Comparison of ENCODE assay signal across 19 mouse cellular contexts in the genomic region with DNA sequence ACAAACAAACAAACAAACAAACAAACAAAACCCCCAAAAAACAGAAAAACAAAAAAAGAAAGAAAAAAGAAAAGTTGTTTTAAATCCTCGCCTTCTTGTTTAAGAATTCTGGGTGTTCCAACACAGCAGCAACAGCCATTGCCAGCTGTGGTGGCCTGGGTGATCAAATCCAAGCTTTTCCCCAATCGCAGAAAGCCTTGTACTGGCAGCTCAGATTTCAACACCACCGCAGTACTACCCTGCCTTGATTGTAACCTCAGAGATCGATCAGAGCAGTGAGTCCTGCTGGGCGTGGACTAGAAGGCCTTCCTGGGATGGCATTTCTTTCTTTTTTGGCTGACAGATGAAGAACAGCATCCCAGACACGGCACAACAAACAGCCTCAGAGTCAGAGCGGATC. TPM values are rescaled to one million over a fixed set of nuclear protein-coding genes. Genes with fewer than 3 reads are reported as not detected.
DNase-seq lines count a peak whose midpoint lies in the region; ATAC-seq and TF ChIP-seq lines count a peak whose summit lies in the region.
"Had no signal": no experiment of that assay in that cellular context is flagged by ENCODE, and none has a peak within 500 bp of the region (broad histone marks: within the 10 kb centered on the region; RNA-seq: fewer than 3 reads in every experiment).

No protein-coding gene starts in this region.

- H3K4me3 ChIP-seq in heart, embryonic 11.5 days (ENCODE audit: low read depth, low read length): no peak overlapping the region
- no peak overlapping the region for H3K4me3 ChIP-seq in liver, adult 2 months (ENCODE audit: insufficient read depth, low read depth, low read length)
- H3K4me3 ChIP-seq in liver, embryonic 12.5 days: no peak overlapping the region

- no peaks in the 10 kb centered on the region for H3K27me3 ChIP-seq in heart, embryonic 11.5 days (ENCODE audit: control insufficient read depth, insufficient read depth, low read length)
- no peaks in the 10 kb centered on the region for H3K27me3 ChIP-seq in liver, adult 2 months (ENCODE audit: control insufficient read depth, insufficient read depth, low read length)
- H3K27me3 ChIP-seq in liver, embryonic 12.5 days (replicated peaks): no peaks in the 10 kb centered on the region
- H3K27me3 ChIP-seq: CH12.LX, Patski had no signal

- no peak for TF ChIP-seq POLR2A in liver, adult 2 months (IDR thresholded peaks at IDR 0.05; ENCODE audit: extremely low read depth, insufficient read depth, low read length)

- peak; percentile 71 for DNase-seq in heart, adult 11 months
- peak; percentile 87 for DNase-seq in liver, adult 2 months (ENCODE audit: extremely low read depth, low read depth, low spot score)
- DNase-seq: adrenal gland, adult 2 months; adrenal gland, adult 8-10 months; adrenal gland, postnatal 10 days; adrenal gland, postnatal 14 days; adrenal gland, postnatal 25 days; adrenal gland, postnatal 36 days; B cell, adult 2 months; cerebellum, adult 11 months; cerebellum, adult 11-12 months; cerebellum, adult 18-20 months had no signal

- H3K79me2 ChIP-seq in liver, adult 2 months (ENCODE audit: control insufficient read depth, insufficient read depth, low read length): no peaks in the 10 kb centered on the region

- no peaks in the 10 kb centered on the region for H3K9me3 ChIP-seq in heart, embryonic 11.5 days (replicated peaks; ENCODE audit: control insufficient read depth, low read length)
- no peaks in the 10 kb centered on the region for H3K9me3 ChIP-seq in liver, embryonic 12.5 days (replicated peaks)

- no peak overlapping the region for H3K9ac ChIP-seq in heart, embryonic 11.5 days (ENCODE audit: low read depth, low read length)
- H3K9ac ChIP-seq in liver, adult 2 months (ENCODE audit: low read depth, low read length): no peak overlapping the region
- H3K9ac ChIP-seq in liver, embryonic 12.5 days: no peak overlapping the region

- no peak for ATAC-seq in heart, embryonic 11.5 days (replicated peaks; ENCODE audit: insufficient number of reproducible peaks, low FRiP score, low TSS enrichment)
- ATAC-seq in liver, embryonic 12.5 days: no peak
- ATAC-seq: activated CD4-positive, CD25-positive, alpha-beta regulatory T cell, adult 4 months; CD4-positive, CD25-positive, alpha-beta regulatory T cell, adult 4 months; Patski had no signal

- peaks cover 26% of the 10 kb centered on the region for H3K4me1 ChIP-seq in heart, embryonic 11.5 days (ENCODE audit: control insufficient read depth, insufficient read depth, low read length)
- no peaks in the 10 kb centered on the region; the same call in 1 of the 2 replicates for H3K4me1 ChIP-seq in liver, adult 2 months (ENCODE audit: control insufficient read depth, insufficient read depth, low read length)
- H3K4me1 ChIP-seq in liver, embryonic 12.5 days: peaks cover 15% of the 10 kb centered on the region; the same call in 1 of the 2 replicates

- no peak overlapping the region for H3K27ac ChIP-seq in heart, embryonic 11.5 days (ENCODE audit: low read depth, low read length)
- H3K27ac ChIP-seq in liver, adult 2 months (replicated peaks; ENCODE audit: insufficient read depth, low read depth, low read length): no peak overlapping the region
- H3K27ac ChIP-seq in liver, embryonic 12.5 days: no peak overlapping the region

- no peak for TF ChIP-seq CTCF in liver, adult 2 months (IDR thresholded peaks at IDR 0.05; ENCODE audit: low read depth, low read length)

- H3K36me3 ChIP-seq in heart, embryonic 11.5 days (ENCODE audit: control insufficient read depth, insufficient read depth, low read length): peaks cover 4% of the 10 kb centered on the region; the same call in 1 of the 2 replicates
- H3K36me3 ChIP-seq in liver, adult 2 months (ENCODE audit: control insufficient read depth, insufficient read depth, low read length): 0 out of 2 replicates have a peak, but pooled peaks cover 2% of the 10 kb centered on the region
- H3K36me3 ChIP-seq in liver, embryonic 12.5 days: peaks cover 6% of the 10 kb centered on the region; the same call in 1 of the 2 replicates
- H3K36me3 ChIP-seq: G1E had no signal

- no peak overlapping the region for H3K4me2 ChIP-seq in heart, embryonic 11.5 days
- no peak overlapping the region for H3K4me2 ChIP-seq in liver, embryonic 12.5 days

- 80% methylated on average over 7 of the region's 7 CpGs for WGBS in heart, embryonic 11.5 days (ENCODE audit: insufficient replicate concordance)
- WGBS in liver, adult 2 months: 63% methylated on average over 7 of the region's 7 CpGs
- 60% methylated on average over 7 of the region's 7 CpGs for WGBS in liver, embryonic 12.5 days (ENCODE audit: insufficient replicate concordance)

RNA-seq across cellular contexts. Expression of gene Ttc23, which starts 48.7 kb away (rescaled TPM):
- polyA plus RNA-seq in heart, embryonic 11.5 days (2014; fragmentation: Nextera tagmentation; extraction: Ambion mirVana): 20.2 and 24.6 TPM in 2 replicates
- total RNA-seq in liver, adult 2 months (2014; rRNA removed): 28.3 and 47.8 TPM in 2 replicates
- 14.2 and 15.1 TPM in 2 replicates for polyA plus RNA-seq in liver, adult 2 months (2012; rRNA removed)
- polyA plus RNA-seq in liver, embryonic 12.5 days (2016; fragmentation: Nextera tagmentation; extraction: Ambion mirVana): 4.3 and 5.4 TPM in 2 replicates

RNA-seq across cellular contexts. Expression of gene Lrrc28, which starts 50.8 kb away (rescaled TPM):
- 10.8 and 11.5 TPM in 2 replicates for polyA plus RNA-seq in heart, embryonic 11.5 days (2014; fragmentation: Nextera tagmentation; extraction: Ambion mirVana)
- 18.8 and 22.1 TPM in 2 replicates for total RNA-seq in liver, adult 2 months (2014; rRNA removed)
- polyA plus RNA-seq in liver, adult 2 months (2012; rRNA removed): 40.7 and 42.6 TPM in 2 replicates
- 10.3 and 11.7 TPM in 2 replicates for polyA plus RNA-seq in liver, embryonic 12.5 days (2016; fragmentation: Nextera tagmentation; extraction: Ambion mirVana)
